Mouse (Mus musculus) right cerebral cortex, postnatal 25 days (tissue): Measurements from ENCODE around the gene Asf1b.
"Not testable (repeated sequence)": the region's sequence is repeated elsewhere in the genome, so short reads cannot be mapped to it uniquely, and the experiment has no call there.

ENCODE experiments used
- DNase-seq: peaks from one replicate; pipeline ENCODE4 v3.0.0; 2022

The Asf1b gene

DNA sequence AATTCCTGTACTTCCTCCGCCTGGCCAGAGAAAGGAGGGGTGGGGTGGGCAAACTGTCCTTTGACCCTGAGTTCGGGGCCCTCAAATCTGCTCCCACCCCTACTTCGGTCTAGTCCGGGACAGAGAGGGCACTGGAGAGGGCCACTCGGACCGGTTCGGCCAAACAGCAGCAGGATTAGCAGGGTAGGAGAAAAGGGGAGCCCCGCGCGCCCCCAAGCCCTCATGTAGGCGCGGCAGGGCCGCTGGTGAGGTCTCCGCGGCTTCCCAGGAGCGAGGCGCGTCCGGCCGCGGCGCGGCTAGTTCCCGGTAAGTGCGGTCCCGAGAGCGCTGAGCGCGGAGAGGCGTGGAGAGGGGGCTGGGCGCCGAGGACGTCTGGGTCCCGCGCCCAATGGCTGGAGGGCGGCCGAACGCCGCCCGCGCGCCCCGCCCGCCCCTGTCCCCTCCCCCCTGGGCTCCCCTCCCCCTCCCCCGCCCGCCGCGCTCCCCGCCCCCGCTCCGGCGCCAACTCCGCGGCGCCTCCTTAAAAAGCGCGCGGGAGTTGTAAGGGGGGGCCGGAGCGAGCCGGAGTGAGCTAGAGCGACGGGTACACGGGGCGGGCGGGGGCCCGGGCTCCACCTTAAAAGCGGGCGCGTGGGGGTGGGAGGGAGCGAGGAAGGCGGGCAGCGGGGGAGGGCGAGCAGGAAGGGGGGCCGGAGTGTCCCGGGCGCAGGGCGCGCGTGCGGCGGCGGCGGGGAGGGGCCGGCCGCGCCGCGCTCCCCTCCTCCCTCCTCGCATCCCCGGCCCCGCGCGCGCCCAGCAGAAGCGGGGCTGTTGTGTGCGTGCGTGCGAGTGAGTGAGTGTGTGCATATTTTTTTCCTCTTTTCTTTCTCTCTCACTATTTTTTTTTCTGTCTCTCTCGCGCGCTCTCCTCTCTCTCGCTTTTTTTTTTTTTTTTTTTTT lies 41.5 kb downstream of the Asf1b start:
- DNase-seq = peak; percentile 79

DNA sequence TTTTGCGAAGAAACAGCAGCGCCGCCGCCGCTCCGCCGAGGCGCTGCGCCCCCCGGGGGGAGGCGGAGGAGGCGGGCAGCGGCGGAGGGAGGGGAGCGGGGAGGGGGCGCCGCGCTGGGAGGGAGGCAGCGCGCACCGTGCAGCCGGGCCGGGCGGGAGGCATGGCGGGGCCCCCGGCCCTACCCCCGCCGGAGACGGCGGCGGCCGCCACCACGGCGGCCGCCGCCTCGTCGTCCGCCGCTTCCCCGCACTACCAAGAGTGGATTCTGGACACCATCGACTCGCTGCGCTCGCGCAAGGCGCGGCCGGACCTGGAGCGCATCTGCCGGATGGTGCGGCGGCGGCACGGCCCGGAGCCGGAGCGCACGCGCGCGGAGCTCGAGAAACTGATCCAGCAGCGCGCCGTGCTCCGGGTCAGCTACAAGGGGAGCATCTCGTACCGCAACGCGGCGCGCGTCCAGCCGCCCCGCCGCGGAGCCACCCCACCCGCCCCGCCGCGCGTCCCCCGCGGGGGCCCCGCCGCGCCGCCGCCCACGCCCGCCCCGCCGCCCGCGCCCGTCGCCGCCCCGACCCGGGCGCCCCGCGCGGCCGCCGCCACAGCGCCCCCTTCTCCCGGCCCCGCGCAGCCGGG lies 42.3 kb downstream of the Asf1b start, which contains the start of gene Samd1:
TSS of gene Samd1 (plus strand) at position 162 of the 631 bp plus-strand sequence.
- DNase-seq = peak; percentile 67

- peak; percentile 62 for DNase-seq
These were observed 43.1 kb downstream of the Asf1b start for GRCm38 (mm10) chr8:83998231-83999056.

DNA sequence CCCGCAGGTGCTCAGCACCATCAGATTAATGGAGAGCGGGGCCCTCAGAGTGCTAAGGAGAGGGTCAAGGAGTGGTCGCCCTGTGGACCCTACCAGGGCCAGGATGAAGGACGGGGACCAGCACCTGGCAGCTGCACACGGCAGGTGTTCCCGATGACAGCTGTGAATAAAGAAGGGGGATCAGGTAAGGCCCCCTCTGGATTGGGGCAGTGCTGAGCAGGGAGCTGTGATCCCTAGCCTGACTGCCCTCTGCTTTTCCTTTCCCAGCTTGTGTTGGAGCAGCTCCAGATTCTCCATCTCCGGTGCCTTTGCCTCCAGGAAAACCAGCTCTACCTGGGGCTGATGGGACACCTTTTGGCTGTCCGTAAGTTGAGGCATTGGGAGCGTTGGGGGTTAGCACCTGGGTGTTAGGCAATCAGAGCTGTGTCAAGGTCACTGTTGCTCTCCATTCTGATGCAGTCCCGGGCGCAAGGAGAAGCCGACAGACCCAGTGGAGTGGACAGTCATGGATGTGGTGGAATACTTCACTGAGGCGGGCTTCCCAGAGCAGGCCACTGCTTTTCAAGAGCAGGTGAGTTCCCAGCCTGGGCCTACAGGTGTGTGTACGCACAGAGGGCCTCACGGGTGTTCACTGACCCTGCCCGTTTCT lies 43.9 kb downstream of the Asf1b start:
- DNase-seq = no peak

DNA sequence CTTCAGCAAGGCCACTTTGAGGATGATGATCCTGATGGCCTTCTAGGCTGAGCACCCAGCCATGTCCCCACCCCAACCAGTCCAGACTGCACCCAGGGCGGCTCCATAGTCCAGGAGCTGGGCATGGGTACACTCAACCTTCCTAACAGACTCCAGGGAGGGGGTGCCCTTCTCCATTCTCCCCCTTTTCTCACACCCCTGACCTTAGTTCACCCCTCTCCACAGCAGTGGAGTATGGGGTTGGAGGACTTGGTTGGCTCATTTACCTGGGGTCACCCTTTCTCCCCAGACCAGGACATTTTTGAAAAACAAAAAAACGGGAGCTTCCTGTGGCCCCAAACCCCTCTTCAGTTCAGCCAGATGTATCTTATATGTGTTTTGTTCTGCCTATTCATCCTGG lies 44.5 kb downstream of the Asf1b start:
- no peak for DNase-seq

DNA sequence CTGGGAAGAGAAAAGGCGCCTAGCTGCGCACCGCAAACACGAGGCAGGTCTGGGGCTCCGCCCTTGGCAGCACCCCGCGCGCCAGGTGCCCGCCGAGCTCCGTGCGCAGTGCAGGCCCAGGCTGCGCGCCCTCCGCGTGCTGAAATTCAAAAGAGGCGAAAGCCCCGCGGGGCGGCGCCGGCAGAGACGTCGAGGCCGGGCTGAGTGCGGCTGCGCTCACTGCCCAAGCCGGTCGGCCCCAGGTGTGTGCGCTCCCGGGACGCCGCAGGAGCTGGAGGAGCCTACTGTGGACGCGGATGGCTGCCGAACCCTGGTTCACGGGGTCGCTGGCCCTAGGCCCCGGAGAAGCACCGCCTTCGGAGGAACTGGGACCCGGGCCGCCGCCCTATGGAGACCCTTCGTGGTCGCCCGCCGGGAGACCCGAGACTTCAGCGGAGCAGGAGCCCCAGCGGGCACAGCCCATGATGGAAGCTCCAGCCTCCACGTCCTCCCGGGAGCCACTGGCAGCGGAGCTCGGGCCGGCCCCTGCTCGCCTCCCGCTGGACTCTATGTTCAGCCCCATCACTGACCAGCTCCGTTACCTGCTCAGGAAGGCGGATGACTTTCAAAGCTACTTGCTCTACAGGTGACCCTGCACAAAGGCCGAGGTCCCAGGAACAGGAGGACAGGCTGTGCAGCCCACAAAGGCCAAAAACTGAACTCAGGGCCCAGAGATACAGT lies 46.1 kb downstream of the Asf1b start, which contains the start of gene 1700067K01Rik:
TSS of gene 1700067K01Rik (plus strand) at position 222 of the 720 bp plus-strand sequence.
- DNase-seq = no peak

DNA sequence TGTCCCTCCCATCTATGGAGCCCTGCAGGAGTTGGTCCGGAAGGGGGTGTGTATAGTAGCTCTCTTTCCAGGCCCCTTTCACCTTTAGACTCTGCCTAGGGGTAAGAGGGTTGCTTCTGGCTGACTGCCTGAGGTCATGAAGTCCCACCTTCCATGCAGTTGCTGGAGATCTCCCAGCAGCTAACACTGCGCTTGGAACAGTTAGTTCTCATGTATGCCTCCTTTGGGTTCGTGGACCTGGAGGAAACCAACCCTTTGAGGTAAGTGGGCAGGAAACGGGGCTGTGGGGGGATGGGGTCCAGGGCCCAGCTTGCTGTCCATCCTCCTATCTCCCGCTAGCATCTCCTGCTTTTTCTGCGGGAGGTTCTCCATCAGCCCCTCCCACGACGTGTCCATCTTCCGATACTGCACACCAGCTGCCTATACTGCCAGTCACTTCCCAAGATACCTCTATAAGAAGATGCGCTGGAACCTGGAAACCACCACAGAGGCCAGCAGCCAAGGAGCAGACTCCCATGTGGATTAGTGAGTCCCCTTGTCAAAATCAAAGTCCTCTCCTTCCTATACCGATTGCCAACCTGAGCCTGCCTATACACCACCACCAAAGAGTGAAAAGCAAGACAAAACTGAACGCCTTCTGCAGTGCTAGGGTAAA lies 47.8 kb downstream of the Asf1b start:
- DNase-seq = no peak

- DNase-seq = no peak
These were observed 48.4 kb downstream of the Asf1b start for GRCm38 (mm10) chr8:84003612-84004246.

DNA sequence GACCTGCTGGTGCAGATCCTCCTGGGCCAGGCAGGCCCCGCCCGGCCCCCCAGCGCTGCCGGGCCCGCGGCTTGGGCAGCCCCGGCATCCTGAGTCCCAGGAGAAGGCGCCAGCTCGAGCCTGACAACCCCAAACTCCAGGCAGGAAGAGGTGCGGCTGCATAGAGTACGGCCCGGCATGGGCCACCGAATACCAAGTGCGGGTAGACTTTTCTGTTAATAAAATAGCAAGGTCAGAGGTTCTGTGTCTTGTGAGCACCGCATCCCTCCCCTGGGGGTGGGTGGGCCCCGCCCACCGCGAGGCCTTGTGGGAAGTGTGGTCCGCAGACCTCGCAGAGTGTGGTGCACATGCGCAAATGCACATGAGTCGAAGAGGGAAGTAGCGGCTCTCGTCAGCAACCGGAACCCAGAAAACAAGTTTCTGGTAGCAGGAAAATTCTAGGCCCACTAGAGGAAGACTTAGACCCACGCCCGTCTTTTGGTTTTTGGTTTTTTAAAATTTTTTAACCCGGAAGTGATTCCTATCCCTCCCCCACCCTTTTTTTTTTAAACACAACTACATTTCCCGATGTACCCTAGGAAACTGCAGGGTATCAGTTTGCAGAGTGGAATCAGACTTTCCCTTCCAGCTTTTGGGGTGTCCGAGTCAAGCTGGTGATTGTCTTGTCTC lies 49.4 kb downstream of the Asf1b start:
- DNase-seq = peak; percentile 91

DNA sequence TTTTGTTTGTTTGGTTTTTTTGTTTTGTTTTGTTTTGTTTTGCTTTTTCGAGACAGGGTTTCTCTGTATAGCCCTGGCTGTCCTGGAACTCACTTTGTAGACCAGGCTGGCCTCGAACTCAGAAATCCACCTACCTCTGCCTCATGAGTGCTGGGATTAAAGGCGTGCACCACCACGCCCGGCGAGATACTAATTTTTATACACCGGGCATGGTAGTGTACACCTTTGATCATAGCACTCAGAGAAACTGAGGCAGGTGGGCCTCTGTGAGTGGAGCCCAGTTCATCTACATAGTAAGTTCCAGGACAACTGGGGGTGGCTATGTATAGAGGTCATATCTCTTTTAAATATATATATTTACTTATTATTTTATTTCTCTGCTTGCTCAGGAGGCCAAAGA lies 50.2 kb downstream of the Asf1b start:
- DNase-seq = not testable (repeated sequence)

DNA sequence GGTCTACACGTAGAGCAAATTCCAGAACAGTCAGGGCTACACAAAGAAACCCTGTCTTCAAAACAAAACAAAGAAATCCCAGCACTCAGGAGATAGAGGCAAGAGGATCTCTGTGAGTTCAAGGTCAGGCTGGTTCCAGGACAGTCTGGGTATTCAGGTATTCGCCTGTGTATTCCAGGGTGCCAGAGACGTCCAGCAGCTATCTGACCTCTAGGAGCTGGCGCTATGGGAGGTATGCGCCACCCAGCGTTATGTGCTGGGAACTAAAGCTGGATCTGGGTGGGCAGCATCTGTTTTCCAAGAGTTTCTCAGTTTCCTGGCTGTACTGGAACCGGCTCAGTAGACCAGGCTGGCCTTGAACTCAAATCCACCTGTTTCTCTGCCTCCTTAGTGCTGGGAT lies 53.1 kb downstream of the Asf1b start:
- no peak for DNase-seq

DNA sequence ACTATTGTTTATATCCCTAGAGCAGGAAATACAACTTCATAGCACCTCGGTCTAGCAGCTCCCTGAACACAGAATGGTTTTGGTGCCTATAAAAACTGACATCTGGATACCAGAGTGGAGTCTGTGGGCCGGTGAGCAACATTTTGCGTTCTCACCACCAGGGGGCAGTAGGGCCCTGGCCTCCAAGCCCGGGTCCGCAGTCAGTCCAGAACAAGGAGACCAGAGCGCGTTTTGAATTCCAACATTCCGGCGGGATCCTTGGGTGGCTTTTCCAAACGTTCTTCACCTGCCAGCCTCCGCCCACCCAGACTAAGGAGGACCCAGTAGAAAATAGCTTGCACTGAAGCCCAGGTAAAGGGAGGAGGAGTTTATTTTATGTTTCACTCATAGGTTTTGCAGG lies 54.6 kb downstream of the Asf1b start:
- DNase-seq = peak; percentile 84

GRCm38 (mm10) chr8:84010625-84011611 lies 55.6 kb downstream of the Asf1b start:
- DNase-seq = peak; percentile 77

GRCm38 (mm10) chr8:84011705-84012498 lies 56.6 kb downstream of the Asf1b start, which contains the start of gene 2210011C24Rik:
Gene 2210011C24Rik, minus strand, starts transcription at chr8:84012171.
- DNase-seq = no peak

DNA sequence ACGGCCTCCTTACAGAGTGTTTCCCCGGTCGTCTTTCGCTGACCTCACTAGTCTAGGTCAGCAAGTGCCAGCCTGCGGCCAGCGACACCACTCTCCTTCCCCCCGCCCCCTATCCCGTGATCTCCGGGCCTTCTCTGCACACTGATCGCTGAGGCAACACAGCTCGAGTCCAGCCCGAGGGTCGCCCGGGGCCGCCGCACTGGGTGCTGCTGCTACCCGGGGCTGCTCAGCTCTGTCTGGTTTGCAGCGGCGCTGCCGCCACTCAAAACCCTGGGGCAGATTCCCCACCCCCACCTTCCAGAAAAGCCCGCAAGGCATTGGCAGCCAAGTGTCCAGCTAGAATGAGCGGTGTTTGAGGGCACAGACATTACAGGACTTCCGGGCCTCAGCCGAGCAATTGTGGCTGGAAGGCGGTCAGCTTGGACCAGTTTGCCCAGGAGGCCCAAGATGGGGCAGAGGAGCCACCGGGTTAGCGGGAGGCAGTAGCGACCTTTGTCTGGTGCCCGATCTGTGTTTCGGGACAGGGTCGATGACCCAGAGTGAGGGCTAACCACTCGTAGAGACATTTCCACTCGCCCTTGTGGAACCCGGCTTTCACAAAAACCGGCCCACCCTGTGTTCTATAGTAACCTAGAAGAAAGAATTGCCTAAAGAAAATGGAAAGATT lies 57.3 kb downstream of the Asf1b start:
- no peak for DNase-seq

DNA sequence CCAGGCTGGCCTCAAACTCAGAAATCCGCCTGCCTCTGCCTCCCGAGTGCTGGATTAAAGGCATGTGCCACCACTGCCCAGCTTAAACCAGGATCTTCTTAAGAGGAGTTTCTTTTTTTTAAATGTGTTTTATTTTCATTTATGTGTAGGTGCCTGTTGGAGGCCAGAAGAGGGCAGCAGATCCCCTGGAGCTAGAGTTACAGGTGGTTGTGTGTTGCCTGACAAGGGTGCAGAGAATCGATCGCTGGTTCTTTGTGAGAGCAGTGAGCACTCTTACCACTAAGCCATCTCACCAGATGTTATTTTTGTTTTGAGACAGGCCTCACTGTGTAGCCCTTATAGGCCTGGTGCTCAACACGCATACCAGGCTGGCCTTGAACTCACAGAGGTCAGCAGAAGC lies 60.5 kb downstream of the Asf1b start:
- DNase-seq = no peak

GRCm38 (mm10) chr8:84019738-84020137 lies 64.4 kb downstream of the Asf1b start:
- DNase-seq = no peak
